Mouse (Mus musculus) ES-E14 (cell line): ENCODE measurements around the gene Arnt2. TPM values are rescaled to one million over a fixed set of nuclear protein-coding genes. Genes with fewer than 3 reads are reported as not detected.

Experiments used
- DNase-seq: peaks from one replicate; pipeline ENCODE4 v3.0.0-alpha.2; 2013; ENCODE audit warnings: low read depth, low spot score
- H3K27ac ChIP-seq: 2 replicates; pipeline ENCODE4 v1.5.1; 2012; ENCODE audit warnings: low read depth, mild to moderate bottlenecking, low read length, moderate library complexity, mixed read lengths; ENCODE audit not compliant: poor library complexity, insufficient read depth, severe bottlenecking
- H3K36me3 ChIP-seq: 2 replicates; pipeline ENCODE4 v1.6.1; 2012; ENCODE audit warnings: mild to moderate bottlenecking, low read length, moderate library complexity, mixed read lengths; ENCODE audit not compliant: control insufficient read depth, poor library complexity, insufficient read depth, severe bottlenecking
- H3K4me1 ChIP-seq, 2 experiments: fragments of 150-350 bp in 1 of 2; sonication (generic) in 1 of 2; 2 replicates each; pipeline ENCODE4 v1.6.1; 2012; ENCODE audit warnings: low read length in 2 of 2, mild to moderate bottlenecking in 1 of 2, mixed read lengths in 1 of 2; ENCODE audit not compliant: control insufficient read depth in 2 of 2, insufficient read depth in 2 of 2, poor library complexity in 1 of 2
- H3K4me3 ChIP-seq, 2 experiments: fragments of 150-350 bp in 1 of 2; sonication (generic) in 1 of 2; 2 replicates each; pipeline ENCODE4 v1.5.1; 2012; ENCODE audit warnings: low read length in 2 of 2, low read depth in 1 of 2, mild to moderate bottlenecking in 1 of 2, mixed read lengths in 1 of 2; ENCODE audit not compliant: insufficient read depth in 1 of 2, poor library complexity in 1 of 2, severe bottlenecking in 1 of 2
- H3K9ac ChIP-seq: 2 replicates; pipeline ENCODE4 v1.6.1; 2012; ENCODE audit warnings: low read depth, mild to moderate bottlenecking, low read length, mixed read lengths; ENCODE audit not compliant: poor library complexity, insufficient read depth, severe bottlenecking
- H3K9me3 ChIP-seq: fragments of 150-350 bp; sonication (generic); 2 replicates; pipeline ENCODE4 v1.6.1; 2012; ENCODE audit warnings: low read depth, mild to moderate bottlenecking, low read length; ENCODE audit not compliant: control insufficient read depth, insufficient read depth
- CHD2 ChIP-seq: IDR thresholded peaks from 2 replicates; pipeline ENCODE4 v1.6.1; 2014; ENCODE audit warnings: mild to moderate bottlenecking, low read depth, low read length, inconsistent platforms
- HCFC1 ChIP-seq: IDR thresholded peaks from 2 replicates; pipeline ENCODE4 v1.6.1; 2012; ENCODE audit warnings: low read length, inconsistent platforms, borderline replicate concordance; ENCODE audit not compliant: insufficient read depth
- MAFK ChIP-seq: IDR thresholded peaks from 2 replicates; pipeline ENCODE4 v1.6.1; 2014; ENCODE audit warnings: mild to moderate bottlenecking, low read depth, low read length, inconsistent platforms; ENCODE audit not compliant: insufficient read depth
- ZC3H11A ChIP-seq: IDR thresholded peaks from 2 replicates; pipeline ENCODE4 v1.6.1; 2012; ENCODE audit warnings: low read depth, mild to moderate bottlenecking, inconsistent platforms, low read length, borderline replicate concordance
- ZNF384 ChIP-seq: IDR thresholded peaks from 2 replicates; pipeline ENCODE4 v1.6.1; 2012; ENCODE audit warnings: low read depth, low read length, inconsistent platforms
- in situ Hi-C, 2 experiments: fragments of 600-800 bp; cut with MboI; formaldehyde crosslinking; loops; one replicate each; pipeline ENCODE4 v1.15.1; 2025; ENCODE audit warnings: low sequenced_read_pairs in 2 of 2, inconsistent platforms in 1 of 2; ENCODE audit not compliant: unreplicated experiment in 2 of 2
- total RNA-seq: library from RNA; depleted of rRNA; stranded (reverse); fragments of 300-350 nt; gene quantifications from 2 replicates; pipeline ENCODE4 v1.2.3, GENCODE M21; 2012

The Arnt2 gene
- total RNA-seq, 1 experiment: 2.8 TPM

- Histone ChIP-seq H3K9ac (no peak overlapping the region), H3K4me3 (no peak overlapping the region), H3K27ac (no peak overlapping the region), H3K9me3 (no peaks in the 10 kb centered on the region), H3K36me3 (no peaks in the 10 kb centered on the region), H3K4me1 (peaks cover 2% of the 10 kb centered on the region in 2 experiments; a peak in 1 of 4 replicates)
- in situ Hi-C loops: no loop called here
- no peak for DNase-seq
- TF ChIP-seq HCFC1 (no peak), ZC3H11A (no peak), MAFK (no peak), ZNF384 (no peak)
Measured at GRCm38 (mm10) chr7:84254916-84255315, 155.1 kb downstream of the Arnt2 start.

- in situ Hi-C loops: no loop called here
- DNase-seq: no peak
- no peaks in the 10 kb centered on the region for H3K36me3 ChIP-seq
Measured at GRCm38 (mm10) chr7:84254311-84254710, 155.7 kb downstream of the Arnt2 start.

GRCm38 (mm10) chr7:84251667-84252066 lies 158.3 kb downstream of the Arnt2 start:
- no peak for DNase-seq
- TF ChIP-seq ZC3H11A: no peak
- no peak for TF ChIP-seq HCFC1
- TF ChIP-seq MAFK: no peak
- TF ChIP-seq CHD2: no peak
- no peak for TF ChIP-seq ZNF384
- in situ Hi-C loops: no loop called here
- no peaks in the 10 kb centered on the region for H3K36me3 ChIP-seq
- 0 out of 4 replicates have a peak, but pooled peaks cover 0 to 2% of the 10 kb centered on the region in 2 experiments for H3K4me1 ChIP-seq
- no peaks in the 10 kb centered on the region for H3K9me3 ChIP-seq
- no peak overlapping the region for H3K9ac ChIP-seq
- no peak overlapping the region for H3K27ac ChIP-seq
- H3K4me3 ChIP-seq: no peak overlapping the region

More at GRCm38 (mm10) chr7:84254311-84254710, 155.7 kb downstream of the Arnt2 start:
- Histone ChIP-seq H3K27ac (no peak overlapping the region), H3K4me3 (no peak overlapping the region), H3K9me3 (no peaks in the 10 kb centered on the region), H3K4me1 (0 out of 4 replicates have a peak, but pooled peaks cover 0 to 2% of the 10 kb centered on the region in 2 experiments), H3K9ac (no peak overlapping the region)
- TF ChIP-seq HCFC1: no peak
- no peak for TF ChIP-seq ZNF384
- no peak for TF ChIP-seq CHD2
- TF ChIP-seq MAFK: no peak
- TF ChIP-seq ZC3H11A: no peak

GRCm38 (mm10) chr7:84250736-84251135 lies 159.2 kb downstream of the Arnt2 start:
- Histone ChIP-seq H3K36me3 (no peaks in the 10 kb centered on the region), H3K27ac (no peak overlapping the region), H3K9ac (no peak overlapping the region), H3K9me3 (no peaks in the 10 kb centered on the region), H3K4me3 (no peak overlapping the region), H3K4me1 (0 out of 4 replicates have a peak, but pooled peaks cover 0 to 2% of the 10 kb centered on the region in 2 experiments)
- in situ Hi-C loops: no loop called here
- no peak for DNase-seq
- TF ChIP-seq MAFK: no peak
- TF ChIP-seq HCFC1: no peak
- no peak for TF ChIP-seq CHD2
- no peak for TF ChIP-seq ZNF384
- TF ChIP-seq ZC3H11A: no peak

GRCm38 (mm10) chr7:84249951-84250350 lies 160.0 kb downstream of the Arnt2 start:
- in situ Hi-C loops: no loop called here
- Histone ChIP-seq H3K9ac (no peak overlapping the region), H3K36me3 (no peaks in the 10 kb centered on the region), H3K4me1 (0 out of 4 replicates have a peak, but pooled peaks cover 0 to under 1% of the 10 kb centered on the region in 2 experiments), H3K9me3 (no peaks in the 10 kb centered on the region), H3K4me3 (no peak overlapping the region), H3K27ac (no peak overlapping the region)
- DNase-seq: no peak
- TF ChIP-seq CHD2 (no peak), MAFK (no peak)
